22 mouse cellular contexts compared by ENCODE assay signal in the genomic region with DNA sequence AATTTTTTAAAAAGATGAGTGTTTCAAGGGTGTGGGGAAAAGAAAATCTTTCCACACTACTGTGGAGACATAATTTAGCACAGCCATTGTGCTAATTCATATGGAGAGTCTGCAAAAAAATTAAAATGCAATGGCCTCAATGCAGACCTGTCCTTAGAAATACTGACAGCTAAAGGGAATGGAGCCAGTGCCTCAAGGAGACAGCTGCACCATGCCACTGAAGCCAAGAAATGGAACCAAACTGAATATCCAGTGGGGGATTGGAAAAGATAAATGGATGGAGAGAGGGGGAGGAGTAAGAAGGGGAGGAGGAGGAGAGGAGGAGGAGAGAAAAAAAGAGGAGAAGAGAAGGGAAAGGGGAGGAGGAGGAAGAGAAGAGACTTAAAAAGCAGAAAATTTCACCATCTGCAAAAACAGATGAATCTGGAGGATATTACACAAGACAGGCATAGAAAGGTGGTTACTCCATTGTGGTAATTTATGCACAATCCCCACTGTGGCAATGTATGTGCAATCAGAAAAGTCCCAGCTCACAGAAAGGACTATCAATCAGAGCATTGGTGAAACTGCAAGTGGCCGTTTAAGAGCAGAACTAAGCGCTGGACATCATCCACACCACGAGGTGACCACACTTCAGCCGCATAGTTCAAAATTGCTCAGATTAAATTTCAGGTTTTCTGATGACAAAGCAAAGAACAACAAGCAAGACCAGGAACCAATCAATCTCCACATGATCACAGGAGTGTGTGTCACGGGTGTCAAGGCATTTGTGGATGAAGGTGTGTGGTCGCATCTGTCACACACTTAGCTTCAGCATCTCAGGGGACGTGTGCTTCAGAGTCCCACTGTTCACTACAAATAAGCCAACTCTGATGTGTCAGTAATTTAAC. TPM values are rescaled to one million over a fixed set of nuclear protein-coding genes. Genes with fewer than 3 reads are reported as not detected.
DNase-seq lines count a peak whose midpoint lies in the region; ATAC-seq lines count a peak whose summit lies in the region.
"Had no signal": no experiment of that assay in that cellular context is flagged by ENCODE, and none has a peak within 500 bp of the region (broad histone marks: within the 10 kb centered on the region; RNA-seq: fewer than 3 reads in every experiment).

No protein-coding gene starts in this region.

- DNase-seq in left cerebral cortex, postnatal 4 days = peak; percentile 23
- no peak for DNase-seq in left cerebral cortex, postnatal 25 days (ENCODE audit: low spot score in 2 of 2)
- DNase-seq in 3T3-L1 (ENCODE audit: low read depth, low spot score) (peak; percentile 80), NIH3T3 (ENCODE audit: low read depth) (peak; percentile 65)
- DNase-seq in frontal cortex, postnatal 14 days (ENCODE audit: low spot score in 2 of 2) = no peak
- no peak for DNase-seq in heart, adult 9 months (ENCODE audit: low spot score in 2 of 2)
- DNase-seq: adrenal gland, postnatal 14 days; cerebellum, adult 18-20 months; gastrocnemius, adult 2 months; heart, postnatal 36 days; lung, adult 2 months; retina, postnatal 1 day; right cerebral cortex, postnatal 4 days; thymus, postnatal 36 days had no signal

- intact Hi-C loops in left cerebral cortex, postnatal 4 days (cut with DNase I) = no loop called here
- intact Hi-C loops in left cerebral cortex, postnatal 25 days (cut with DNase I) = no loop called here

- ATAC-seq in megakaryocyte, adult 5-6 weeks (ENCODE audit: poor library complexity, severe bottlenecking) = peak; percentile 84
- ATAC-seq in frontal cortex, adult (ENCODE audit: low TSS enrichment) = no peak
- ATAC-seq: forebrain, embryonic 14.5 days; hindbrain, embryonic 16.5 days; intestine, postnatal 0 days; midbrain, embryonic 16.5 days had no signal

RNA-seq across cellular contexts. Expression of a gene that starts 1.7 kb away (rescaled TPM):
- 1 to 10 TPM; 2.3 to 2.5 TPM for total RNA-seq in left cerebral cortex, postnatal 4 days (2021)
- 1 to 10 TPM; 4.4 to 5.1 TPM for total RNA-seq in left cerebral cortex, postnatal 25 days (2021)
- total RNA-seq in megakaryocyte, adult 5-6 weeks (2015) = 80.0 and 80.1 TPM in 2 replicates
- 36.3 and 48.1 TPM in 2 replicates for total RNA-seq in megakaryocyte, adult 5-6 weeks (2017)

RNA-seq across cellular contexts. Expression of a gene that starts 16.2 kb away (rescaled TPM):
- total RNA-seq in left cerebral cortex, postnatal 4 days (2021) = 1 to 10 TPM; 7.5 to 9.7 TPM
- 1 to 10 TPM; 3.8 to 4.7 TPM for total RNA-seq in left cerebral cortex, postnatal 25 days (2021)
- total RNA-seq in megakaryocyte, adult 5-6 weeks (2015) = 6.3 and 8.1 TPM in 2 replicates
- total RNA-seq in megakaryocyte, adult 5-6 weeks (2017) = 6.9 and 7.4 TPM in 2 replicates

RNA-seq across cellular contexts. Expression of a gene that starts 33.5 kb away (rescaled TPM):
- total RNA-seq in left cerebral cortex, postnatal 4 days (2021) = 10 to 100 TPM; 18.5 to 19.9 TPM
- 10 to 100 TPM; 15.0 to 17.1 TPM for total RNA-seq in left cerebral cortex, postnatal 25 days (2021)
- 7.1 and 13.3 TPM in 2 replicates for total RNA-seq in megakaryocyte, adult 5-6 weeks (2015)
- 6.9 and 9.3 TPM in 2 replicates for total RNA-seq in megakaryocyte, adult 5-6 weeks (2017)

RNA-seq across cellular contexts. Expression of a gene that starts 40.2 kb away (rescaled TPM):
- total RNA-seq in left cerebral cortex, postnatal 4 days (2021) = not detected
- total RNA-seq in left cerebral cortex, postnatal 25 days (2021) = not detected
- total RNA-seq in megakaryocyte, adult 5-6 weeks (2015) = not detected in 2 replicates
- total RNA-seq in megakaryocyte, adult 5-6 weeks (2017) = not detected in 2 replicates
- total RNA-seq: adrenal gland, postnatal 14 days; gastrocnemius, adult 2 months; heart, postnatal 36 days; layer of hippocampus, postnatal 25 days; left cerebral cortex, postnatal 10 days had no signal

RNA-seq across cellular contexts. Expression of a gene that starts 56.0 kb away (rescaled TPM):
- total RNA-seq in left cerebral cortex, postnatal 4 days (2021) = 10 to 100 TPM; 57.1 to 59.1 TPM
- total RNA-seq in left cerebral cortex, postnatal 25 days (2021) = 10 to 100 TPM; 28.4 to 28.9 TPM
- total RNA-seq in megakaryocyte, adult 5-6 weeks (2015) = not detected in 2 replicates
- not detected in 2 replicates for total RNA-seq in megakaryocyte, adult 5-6 weeks (2017)

Comparison
In these comparisons a context has a peak if more than half of its experiments do, and no peak if none do; other contexts are left out.
1. DNase-seq: peak in left cerebral cortex, postnatal 4 days (single experiment), 3T3-L1 (single experiment) and NIH3T3 (single experiment); none in left cerebral cortex, postnatal 25 days (0 of 2), frontal cortex, postnatal 14 days (0 of 2) and heart, adult 9 months (0 of 2).
2. RNA of a gene that starts 1.7 kb away (total RNA-seq): 36.3 to 80.1 TPM in megakaryocyte, adult 5-6 weeks; 4.4 to 5.1 TPM in left cerebral cortex, postnatal 25 days and 2.3 to 2.5 TPM in left cerebral cortex, postnatal 4 days; every median in the first group is over 4 times any median in the second.